Mouse (Mus musculus) c-Kit-positive CD71-positive TER-119-negative erythroid progenitor cells, embryonic 14.5 days (primary cell): ENCODE measurements around the gene Ttc9b.
"Not testable (repeated sequence)": the region's sequence is repeated elsewhere in the genome, so short reads cannot be mapped to it uniquely, and the experiment has no call there.

Experiments used
- DNase-seq: peaks from one replicate; pipeline ENCODE4 v3.0.0-alpha.2; 2013; ENCODE audit warnings: low read depth

Gene Ttc9b

DNA sequence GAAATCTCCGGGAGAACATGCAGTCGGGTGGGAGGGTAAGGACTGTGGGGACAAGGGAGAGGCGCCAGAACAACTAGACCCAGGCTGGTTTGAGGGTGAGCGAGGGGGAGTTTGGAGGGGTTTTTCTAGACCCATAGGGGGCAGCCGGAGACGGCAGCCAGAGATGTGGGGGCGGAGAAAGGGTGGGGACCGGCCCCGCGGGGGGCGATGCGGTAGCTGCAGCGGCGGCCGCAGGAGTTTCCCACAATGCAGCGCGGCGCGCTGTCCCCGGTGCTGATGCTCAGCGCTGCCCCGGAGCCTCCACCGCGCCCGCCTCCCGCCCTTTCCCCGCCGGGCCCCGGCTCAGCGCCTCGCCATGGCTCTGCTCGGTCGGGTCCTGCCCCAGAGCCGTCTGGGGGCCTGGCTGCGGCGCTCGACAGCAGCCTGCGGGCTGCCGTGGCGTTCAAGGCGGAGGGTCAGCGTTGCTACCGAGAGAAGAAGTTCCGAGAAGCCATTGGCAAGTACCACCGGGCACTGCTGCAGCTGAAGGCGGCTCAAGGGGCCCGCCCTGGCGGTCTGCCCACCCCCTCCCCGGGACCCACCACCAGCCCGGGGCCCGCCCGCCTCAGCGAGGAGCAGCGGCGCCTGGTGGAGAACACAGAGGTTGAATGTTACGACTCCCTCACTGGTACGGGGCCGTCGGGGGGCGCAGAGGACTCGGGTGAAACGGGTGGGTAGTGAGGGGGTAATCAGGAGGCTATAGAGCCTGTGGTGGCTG is at the start of gene Ttc9b:
Gene Ttc9b, plus strand, starts transcription at position 235 of the 757 bp plus-strand sequence.
- DNase-seq = no peak

DNA sequence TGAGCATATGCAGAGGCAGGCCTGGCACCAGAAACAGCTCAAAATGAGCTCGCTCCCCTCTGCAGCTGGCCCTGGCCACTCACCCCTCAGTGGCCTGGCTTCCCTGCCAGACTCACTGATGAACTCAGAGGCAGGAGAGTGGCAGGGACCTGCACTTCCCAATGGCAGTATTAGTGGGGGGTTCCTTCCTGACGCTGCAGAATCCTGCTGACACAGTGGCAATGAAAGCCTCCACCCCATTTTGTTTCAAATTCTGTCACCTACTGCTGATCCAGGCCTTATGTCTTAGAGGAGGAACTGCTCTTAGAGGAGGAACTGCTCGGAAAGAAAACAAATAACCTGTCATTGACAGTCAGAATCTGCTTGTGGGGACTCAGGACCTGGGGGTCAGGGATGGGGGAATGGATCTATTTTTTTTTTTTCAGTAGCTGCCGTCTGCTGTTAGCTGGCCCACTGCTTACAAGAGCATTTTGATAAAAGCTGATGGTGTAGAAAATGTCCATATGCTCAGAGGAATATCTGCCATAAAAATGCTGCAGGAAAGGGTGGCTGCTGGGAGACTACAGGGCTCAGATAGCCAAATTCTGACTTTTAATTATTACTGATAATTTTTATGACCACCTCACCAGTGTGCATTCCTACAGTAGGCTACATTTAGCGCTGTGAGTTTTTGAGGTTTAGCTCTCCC is 48.9 kb upstream of the Ttc9b start:
- DNase-seq = no peak

GRCm38 (mm10) chr7:27605499-27606285 is 48.0 kb upstream of the Ttc9b start:
- no peak for DNase-seq

DNA sequence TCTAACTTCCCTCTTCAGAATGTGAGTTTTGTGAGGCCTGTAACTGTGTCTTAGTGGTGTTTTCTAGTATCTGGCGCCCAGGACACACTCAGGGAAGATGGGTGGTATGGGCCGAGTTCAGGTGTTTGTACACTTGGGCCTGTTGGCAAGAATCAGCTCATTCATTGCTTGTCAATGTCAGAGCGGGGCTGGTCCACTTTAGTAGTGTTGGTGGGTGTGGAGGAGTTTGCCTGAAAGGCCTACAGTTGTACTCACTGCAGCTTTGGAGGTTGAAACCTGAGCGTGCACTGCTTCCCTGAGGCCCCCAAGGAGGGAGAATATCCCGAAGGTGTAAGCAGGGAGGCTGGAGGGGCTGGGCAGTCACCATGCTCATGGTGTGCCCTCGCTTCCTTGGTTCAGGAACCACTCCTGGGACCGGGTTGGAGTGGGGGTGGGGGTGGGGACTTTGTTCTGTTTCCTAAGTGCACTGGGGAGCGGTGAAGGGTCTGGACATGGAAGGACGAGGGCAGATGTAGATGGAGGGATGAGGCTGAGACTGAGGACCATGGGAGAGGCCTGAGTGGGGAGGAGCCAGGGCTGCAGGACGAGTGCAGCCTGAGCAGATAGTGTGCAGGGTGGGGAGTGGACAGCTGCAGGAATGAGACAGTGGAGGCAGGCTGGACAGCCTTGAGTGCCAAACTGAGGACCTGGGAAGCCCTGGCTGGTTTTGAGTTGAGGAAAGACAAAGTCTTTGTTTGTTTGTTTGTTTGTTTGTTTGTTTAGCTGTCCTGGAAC is 47.0 kb upstream of the Ttc9b start:
- DNase-seq = no peak

- DNase-seq = no peak
These were observed 46.1 kb upstream of the Ttc9b start for GRCm38 (mm10) chr7:27607580-27607979.

DNA sequence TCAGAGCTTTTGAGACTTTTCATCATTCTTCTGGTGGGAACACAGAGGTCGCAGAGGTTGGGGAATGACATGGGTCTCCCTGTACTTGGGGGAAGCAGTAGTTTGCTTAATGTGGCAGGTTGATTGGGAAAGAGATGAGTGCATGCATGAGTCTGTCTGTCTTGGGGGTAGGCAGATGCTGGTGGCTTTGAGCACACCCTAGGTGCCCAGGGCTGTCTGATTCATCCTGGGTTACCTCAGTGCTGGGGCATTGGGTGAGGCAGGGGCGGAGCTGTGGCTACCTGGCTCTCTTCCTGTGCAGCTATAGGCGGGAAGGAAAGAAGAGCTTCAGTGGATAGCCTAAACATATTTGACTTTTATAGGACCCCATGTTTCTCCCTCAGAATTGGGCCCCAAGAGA is 45.6 kb upstream of the Ttc9b start:
- no peak for DNase-seq

DNA sequence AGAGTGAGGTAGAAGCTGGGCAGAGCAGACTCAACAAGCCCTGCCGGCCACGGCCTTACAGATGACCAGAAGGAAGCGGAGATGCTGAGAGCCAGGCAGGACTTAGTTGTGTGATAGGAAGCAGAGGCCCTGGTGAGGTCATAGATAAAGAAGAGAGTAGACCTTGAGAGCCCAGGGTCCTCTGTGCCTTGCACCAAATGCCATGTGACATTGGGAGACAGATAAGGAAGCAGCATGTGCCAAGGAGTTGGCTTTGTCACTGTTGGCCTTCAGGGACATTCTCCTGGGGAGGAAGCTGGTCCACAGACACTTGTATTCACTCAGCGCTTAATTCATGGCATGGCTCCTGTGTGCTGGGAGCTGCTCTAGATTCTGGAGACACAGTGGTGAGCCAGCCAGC is 44.4 kb upstream of the Ttc9b start:
- DNase-seq = no peak

DNA sequence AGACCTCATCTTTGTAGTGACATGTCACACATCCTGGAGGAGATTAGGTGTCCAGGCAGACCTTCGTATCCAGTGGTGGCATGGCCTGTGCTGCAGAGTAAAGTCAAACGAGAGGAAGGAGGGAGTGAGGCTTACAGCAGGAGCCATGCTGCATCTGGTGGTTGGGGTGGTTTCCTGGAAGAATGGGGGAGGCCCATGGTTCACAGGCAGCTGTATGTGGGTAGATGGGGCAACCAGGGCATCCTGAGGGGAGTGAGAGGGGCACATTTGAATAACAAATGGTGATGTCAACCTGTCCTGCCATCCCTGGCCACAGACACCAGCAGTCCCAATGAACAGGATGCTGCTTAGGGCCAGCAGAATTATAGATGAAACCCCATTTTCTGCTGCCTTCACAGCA is 44.0 kb upstream of the Ttc9b start:
- DNase-seq = no peak

DNA sequence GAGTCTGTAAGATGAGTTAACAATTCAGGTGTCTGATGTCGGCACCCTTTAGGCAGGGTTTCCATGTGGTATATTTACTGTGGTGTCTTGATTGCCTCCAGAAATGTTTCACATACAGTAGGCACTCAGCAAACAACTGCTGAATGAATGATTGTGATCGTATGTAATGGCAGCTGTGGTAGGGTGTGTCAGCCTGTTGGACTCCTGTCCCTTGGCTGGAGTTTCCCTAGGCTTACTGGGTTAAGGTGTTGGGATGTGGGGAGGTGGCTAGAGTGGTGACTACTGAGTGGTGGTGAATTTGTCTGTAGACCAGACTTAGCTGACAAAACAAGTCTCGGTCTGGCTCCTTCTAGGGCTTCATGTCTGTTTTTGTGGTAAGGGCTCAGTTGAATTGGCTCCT is 43.3 kb upstream of the Ttc9b start:
- no peak for DNase-seq

GRCm38 (mm10) chr7:27610871-27611270 is 42.8 kb upstream of the Ttc9b start:
- DNase-seq = no peak

DNA sequence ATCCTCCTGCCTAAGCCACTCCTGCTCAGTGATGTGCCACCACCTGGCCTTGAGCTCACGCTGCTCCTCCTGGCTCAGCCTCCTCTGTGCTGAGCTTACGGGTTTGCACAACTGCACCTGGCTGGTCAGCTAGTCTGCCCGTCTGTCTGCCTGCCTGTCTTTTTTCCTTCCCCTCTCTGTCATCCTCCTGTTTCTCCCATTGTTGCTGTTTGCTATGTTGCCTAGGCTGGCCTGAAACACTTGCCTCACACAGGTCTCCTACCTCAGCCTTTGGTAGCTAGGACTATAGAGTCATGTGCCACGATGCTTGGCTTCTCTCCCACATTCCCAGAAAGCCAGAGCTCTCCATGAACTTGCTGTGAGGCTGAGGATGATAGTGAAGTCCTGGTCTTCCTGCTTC is 40.8 kb upstream of the Ttc9b start:
- DNase-seq = no peak

- no peak for DNase-seq
These were observed 39.8 kb upstream of the Ttc9b start for GRCm38 (mm10) chr7:27613751-27614499.

DNA sequence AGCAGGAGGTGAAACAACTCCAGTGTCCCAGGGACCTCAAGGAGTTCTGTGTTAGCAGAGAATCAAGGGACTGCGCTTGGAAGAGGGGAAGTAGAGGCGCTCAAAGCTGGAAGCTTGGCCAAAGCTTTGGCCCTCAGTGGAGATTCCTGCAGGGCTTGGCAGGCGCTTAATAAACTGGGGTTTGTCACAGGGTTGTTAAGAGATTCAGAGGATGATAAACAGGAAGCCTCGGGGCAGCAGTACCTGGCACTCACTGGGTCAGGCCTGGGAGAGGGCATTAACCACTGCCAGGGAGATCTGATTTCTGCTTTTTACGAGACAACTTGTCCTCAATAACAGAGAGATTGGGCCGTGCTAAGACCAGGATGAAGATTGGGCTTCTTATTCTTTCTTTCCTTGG is 32.7 kb upstream of the Ttc9b start:
- no peak for DNase-seq

DNA sequence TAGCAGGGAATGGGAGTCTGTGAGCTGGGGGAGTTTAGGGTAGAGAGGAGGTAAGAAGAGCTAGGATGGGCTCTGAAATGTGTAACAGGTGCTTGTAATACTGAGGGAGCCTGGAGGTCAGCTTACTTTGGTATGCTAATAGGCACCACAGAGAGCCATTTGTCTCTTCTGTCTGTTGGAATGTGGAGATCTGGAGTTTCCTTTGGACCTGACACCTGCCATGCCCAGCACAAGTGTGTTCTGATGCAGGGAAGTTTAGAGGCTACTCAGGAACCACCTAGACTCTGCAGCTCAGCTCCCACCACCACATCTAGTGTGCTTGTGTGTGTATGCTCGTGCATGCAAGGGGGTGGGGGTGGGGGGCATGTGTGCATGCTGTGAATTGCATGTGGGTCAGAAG is 31.5 kb upstream of the Ttc9b start:
- DNase-seq = no peak

GRCm38 (mm10) chr7:27624967-27625366 is 28.7 kb upstream of the Ttc9b start:
- DNase-seq = no peak

DNA sequence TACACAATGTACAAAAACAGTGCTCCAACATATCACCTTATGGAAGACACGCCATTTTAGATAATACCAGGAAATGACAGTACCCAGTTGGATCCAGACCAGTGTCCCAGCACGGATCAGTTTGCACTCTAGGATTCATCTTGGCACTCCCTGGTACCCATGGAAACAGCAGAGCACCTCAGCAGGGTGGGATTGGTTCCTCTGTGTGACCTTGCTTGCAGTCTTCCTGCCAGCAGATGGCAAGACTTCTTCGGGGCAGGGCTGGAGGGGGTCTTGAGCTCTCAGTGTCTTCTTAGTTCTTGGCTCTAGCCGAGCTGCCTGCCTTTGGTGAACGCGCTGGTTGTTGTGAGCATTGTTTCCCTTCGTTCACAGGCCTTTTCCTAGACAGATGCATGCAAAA is 26.0 kb upstream of the Ttc9b start:
- DNase-seq = no peak

GRCm38 (mm10) chr7:27628190-27628589 is 25.5 kb upstream of the Ttc9b start:
- no peak for DNase-seq

- DNase-seq = not testable (repeated sequence)
These were observed 24.9 kb upstream of the Ttc9b start for GRCm38 (mm10) chr7:27628816-27629215.

DNA sequence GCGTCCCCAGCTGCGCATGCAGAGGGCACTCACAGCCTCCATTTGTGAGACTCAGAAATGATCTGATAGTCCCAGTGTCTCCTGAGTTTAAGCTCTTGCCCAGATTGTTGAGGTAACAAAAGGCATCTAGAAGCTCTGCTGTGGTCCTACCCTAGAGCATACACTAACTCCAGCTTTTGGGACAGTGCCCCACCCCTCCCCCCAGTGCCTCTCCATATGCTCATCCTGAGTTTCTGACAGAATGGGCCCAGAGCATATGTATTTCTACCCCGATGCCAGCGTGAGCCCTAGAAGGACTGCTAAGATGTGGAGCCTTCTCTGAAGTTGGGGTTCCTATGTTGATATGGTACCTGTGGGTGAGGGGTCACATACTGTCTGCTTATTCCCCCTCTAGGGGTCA is 22.3 kb upstream of the Ttc9b start:
- DNase-seq = no peak

DNA sequence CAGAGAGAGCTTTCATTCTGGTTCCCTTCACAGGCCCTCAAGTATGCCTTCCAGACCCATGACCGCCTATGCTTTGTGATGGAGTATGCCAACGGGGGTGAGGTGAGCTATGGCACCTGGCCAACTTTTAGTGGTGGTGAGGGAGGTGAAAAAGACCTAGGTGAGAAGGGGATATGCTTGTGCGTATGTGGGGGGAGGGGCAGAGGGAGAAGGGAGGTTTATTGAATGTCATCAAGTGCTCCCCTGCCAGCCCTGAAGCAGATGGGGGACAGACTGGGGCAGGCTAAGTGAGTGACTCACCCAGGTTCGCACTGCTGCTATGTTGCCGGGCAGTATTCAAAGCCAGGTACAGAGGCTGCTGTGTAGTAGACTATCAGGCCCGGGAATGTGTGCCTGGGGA is 20.5 kb upstream of the Ttc9b start:
- DNase-seq = no peak

DNA sequence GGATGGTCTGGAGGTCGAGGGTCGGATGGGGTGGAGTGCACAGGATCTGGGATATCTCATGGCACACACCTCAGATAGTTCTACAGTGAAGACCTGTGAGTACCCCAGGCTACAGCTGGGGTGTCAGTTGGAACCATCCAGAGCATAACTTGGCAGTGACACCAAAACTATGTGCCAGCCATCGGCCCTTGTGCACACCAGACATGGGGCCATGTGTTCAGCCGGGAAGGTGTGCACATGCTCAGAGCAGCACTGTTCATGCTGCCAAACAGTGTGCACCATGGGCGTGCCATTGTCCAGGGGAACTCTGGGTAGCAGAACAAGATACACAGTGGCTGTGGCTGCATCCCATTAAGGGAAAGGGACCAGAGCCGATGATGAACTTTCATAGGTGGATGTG is 19.0 kb upstream of the Ttc9b start:
- DNase-seq = no peak
